Mouse (Mus musculus) mouse trophoblast stem cell (cell line): Measurements from ENCODE around the gene Slmap.
"Not testable (repeated sequence)": the region's sequence is repeated elsewhere in the genome, so short reads cannot be mapped to it uniquely, and the experiment has no call there.

Experiments used
- in situ Hi-C, 2 experiments: fragments of 300-500 bp; cut with MseI, MboI; formaldehyde crosslinking; loops; 2 replicates in 1 of 2; 3 replicates in 1 of 2; pipeline ENCODE4 v1.15.1; 2025

Gene Slmap

DNA sequence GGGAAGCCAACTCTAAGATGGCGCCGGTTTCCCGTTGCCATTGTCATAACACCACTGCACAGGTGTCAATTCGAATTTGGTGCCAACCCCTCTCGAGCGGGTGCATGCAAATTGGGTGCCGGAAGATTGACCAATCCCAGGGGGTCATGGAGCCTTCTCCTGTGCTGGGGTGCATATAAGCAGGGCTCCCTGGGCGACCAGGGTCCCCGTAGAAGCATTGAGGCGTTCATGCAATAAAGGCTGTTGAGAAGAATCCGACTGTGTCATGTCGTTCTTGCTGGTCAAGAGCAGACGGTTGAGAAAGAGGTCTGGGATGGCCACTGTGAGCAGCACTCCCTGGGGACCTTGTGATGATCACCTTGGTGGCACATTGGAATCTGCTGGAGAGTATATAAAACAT, 142.9 kb downstream of the Slmap start:
- in situ Hi-C loops = no loop called here

DNA sequence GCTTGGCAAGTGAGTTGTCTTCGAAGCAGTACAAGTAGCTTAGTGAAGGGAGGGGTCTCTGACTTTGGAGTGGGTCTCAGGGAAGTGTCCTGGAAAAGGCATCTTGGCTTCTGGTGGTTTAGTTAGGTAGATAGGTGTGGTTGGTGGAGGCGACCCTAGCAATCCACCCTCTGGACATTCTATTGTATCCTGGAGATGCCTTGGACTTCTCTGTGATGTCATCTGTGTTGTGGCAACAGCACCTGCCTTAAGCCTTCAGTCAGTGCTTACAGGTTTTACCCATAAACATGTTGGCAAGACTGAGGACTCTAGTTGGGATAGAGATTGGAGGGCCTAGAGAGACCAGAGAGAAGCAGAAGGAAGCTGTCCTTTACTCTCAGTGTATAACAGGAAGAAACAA, 145.8 kb downstream of the Slmap start:
- in situ Hi-C loops = not testable (repeated sequence)

DNA sequence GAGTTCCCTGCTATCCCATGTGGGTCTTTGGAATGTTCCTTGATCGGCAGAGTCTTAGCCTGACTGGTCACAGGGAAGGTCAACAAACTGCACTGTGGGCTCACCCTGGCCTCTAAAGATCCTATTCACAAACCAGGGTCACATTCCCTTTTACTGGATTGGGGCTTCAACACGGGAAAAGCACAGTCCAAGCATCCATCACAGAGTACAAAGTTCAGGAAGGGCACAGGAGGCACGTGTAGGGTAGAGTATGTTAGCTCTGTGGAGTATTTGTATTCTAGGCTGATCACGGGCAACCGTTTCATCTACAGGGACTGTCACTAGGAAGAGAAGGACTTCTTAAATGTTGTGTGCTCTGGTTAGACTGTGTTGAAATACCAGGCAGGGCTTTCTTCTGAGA, 147.7 kb downstream of the Slmap start:
- in situ Hi-C loops = not testable (repeated sequence)

DNA sequence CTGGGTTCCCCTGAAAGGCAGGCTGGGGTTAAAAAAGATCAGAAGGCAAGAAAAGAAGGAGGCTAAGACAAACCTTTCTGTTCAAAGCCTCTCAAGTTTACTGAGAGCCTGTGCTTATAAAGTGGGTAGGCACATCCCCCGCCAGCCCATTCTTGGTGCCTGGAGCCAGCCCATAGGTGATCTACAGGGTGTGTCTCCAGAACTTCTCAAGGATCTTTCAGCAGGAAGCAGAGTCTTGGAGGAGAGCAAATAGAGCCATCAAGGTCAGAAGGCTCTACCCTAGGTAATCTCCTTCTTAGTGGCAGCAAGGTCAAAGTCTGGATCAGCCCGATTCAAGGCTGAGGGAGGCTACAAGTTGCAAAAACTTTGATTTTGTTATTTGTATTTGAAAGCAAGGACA, 149.1 kb downstream of the Slmap start:
- in situ Hi-C loops = not testable (repeated sequence)

DNA sequence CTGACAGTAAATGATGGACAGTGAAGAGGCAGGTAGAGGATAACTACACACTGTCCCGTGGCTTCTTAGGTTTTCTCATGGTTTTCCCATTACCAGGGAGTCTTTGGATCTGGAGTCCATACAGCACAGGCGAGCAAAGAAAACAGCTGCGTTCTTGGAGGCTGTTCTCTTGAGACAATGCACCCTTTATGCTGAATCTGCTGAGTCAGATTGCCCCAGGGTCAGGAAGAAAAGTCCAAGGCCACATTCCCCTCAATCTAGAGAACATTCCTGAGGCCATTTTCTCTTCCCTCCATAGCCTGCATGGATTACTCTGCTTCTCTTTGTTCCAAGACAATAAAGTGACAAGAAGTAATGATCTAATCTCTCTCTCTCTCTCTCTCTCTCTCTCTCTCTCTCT, 155.7 kb downstream of the Slmap start:
- in situ Hi-C loops = no loop called here

DNA sequence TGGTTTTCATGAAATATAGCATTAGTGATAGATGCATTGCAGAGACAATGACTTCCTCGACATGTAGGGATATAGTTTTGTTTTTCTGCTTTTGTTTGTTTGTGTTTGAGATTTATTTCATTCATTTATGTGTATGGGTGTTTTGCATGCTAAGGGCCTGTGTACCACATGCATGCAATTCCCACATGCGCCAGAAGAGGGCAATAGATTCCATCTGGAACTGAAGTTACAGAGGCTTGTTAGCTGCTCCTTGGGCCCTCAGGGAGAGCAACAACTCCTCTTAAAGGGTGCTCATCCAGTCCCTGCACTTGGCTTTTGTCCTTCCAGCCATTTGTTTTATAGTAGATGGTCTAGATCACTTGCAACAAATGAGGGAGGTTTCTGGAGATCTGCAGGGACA, 158.1 kb downstream of the Slmap start:
- in situ Hi-C loops = no loop called here
